Mouse (Mus musculus) embryonic facial prominence, embryonic 14.5 days (tissue): ENCODE measurements at regions not wholly inside any gene's neighbourhood (a gene's known extent, or its start where the extent isn't known, plus 50 kb on each side); places are given as distances from the start of the nearest gene placed in this dataset.

Experiments
- ATAC-seq: fragments of 200-750 bp; cut with Nextera tagmentation; 2 replicates; pipeline ENCODE4 v1.8.0; 2017; ENCODE audit warnings: low read depth, moderate number of reproducible peaks, moderate TSS enrichment
- DNase-seq: peaks from one replicate; pipeline ENCODE4 v3.0.0-alpha.2; 2015; ENCODE audit warnings: low spot score
- H3K27ac ChIP-seq: fragments of 300-500 bp; sonication (generic); replicated peaks from 2 replicates; pipeline ENCODE4 v1.5.1; 2014; ENCODE audit warnings: low read depth, mild to moderate bottlenecking, low read length, moderate library complexity
- H3K27me3 ChIP-seq: fragments of 300-500 bp; sonication (generic); replicated peaks from 2 replicates; pipeline ENCODE4 v1.6.1; 2014; ENCODE audit warnings: low read length; ENCODE audit not compliant: control insufficient read depth, insufficient read depth
- H3K36me3 ChIP-seq: fragments of 300-500 bp; sonication (generic); 2 replicates; pipeline ENCODE4 v1.6.1; 2014; ENCODE audit warnings: low read length, mixed read lengths; ENCODE audit not compliant: control insufficient read depth, insufficient read depth
- H3K4me1 ChIP-seq: fragments of 300-500 bp; sonication (generic); 2 replicates; pipeline ENCODE4 v1.6.1; 2014; ENCODE audit warnings: antibody characterized with exemption, low read length; ENCODE audit not compliant: control insufficient read depth, insufficient read depth
- H3K4me2 ChIP-seq: fragments of 300-500 bp; sonication (generic); 2 replicates; pipeline ENCODE4 v1.6.1; 2014; ENCODE audit warnings: low read depth, mild to moderate bottlenecking, low read length, moderate library complexity, mixed read lengths
- H3K4me3 ChIP-seq: fragments of 300-500 bp; sonication (generic); 2 replicates; pipeline ENCODE4 v1.5.1; 2014; ENCODE audit warnings: low read depth, mild to moderate bottlenecking, low read length
- H3K9ac ChIP-seq: fragments of 300-500 bp; sonication (generic); 2 replicates; pipeline ENCODE4 v1.6.1; 2014; ENCODE audit warnings: low read depth, mild to moderate bottlenecking, low read length, moderate library complexity, mixed read lengths
- H3K9me3 ChIP-seq: fragments of 300-500 bp; sonication (generic); 2 replicates; pipeline ENCODE4 v1.6.1; 2016; ENCODE audit warnings: low read length; ENCODE audit not compliant: control insufficient read depth
- WGBS: fragments of 180-500 bp; shearing (Covaris S2); extraction: QIAGEN DNeasy Blood & Tissue Kit; methylation state at CpG from one replicate; pipeline ENCODE4 v1.1.7; 2014; 5-methylcytosine and 5-hydroxymethylcytosine counted together

DNA sequence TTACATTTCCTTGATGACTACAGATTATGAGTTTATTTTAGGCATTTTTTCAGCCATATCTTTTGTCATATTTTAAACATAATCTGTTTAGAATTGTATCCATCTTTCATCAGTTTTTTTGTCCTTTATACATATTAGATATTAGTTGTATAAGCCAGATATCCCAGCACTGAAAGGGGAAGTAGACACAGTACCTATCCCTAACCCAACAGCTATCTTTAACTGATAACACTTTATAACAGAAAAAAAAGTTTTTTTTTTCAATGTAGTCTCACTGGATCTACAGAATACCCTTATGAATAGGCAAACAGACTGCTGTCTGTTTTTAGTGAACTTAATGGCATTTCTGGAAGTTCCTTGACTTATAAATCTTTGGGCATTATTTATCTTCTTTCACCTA lies 1152.1 kb upstream of the Fam98a start:
- ATAC-seq (no peak), DNase-seq (no peak)
- Histone ChIP-seq H3K27ac (no peak overlapping the region), H3K36me3 (no peaks in the 10 kb centered on the region), H3K27me3 (no peaks in the 10 kb centered on the region), H3K4me3 (no peak overlapping the region), H3K4me1 (no peaks in the 10 kb centered on the region), H3K9me3 (no peaks in the 10 kb centered on the region), H3K4me2 (no peak overlapping the region), H3K9ac (no peak overlapping the region)

DNA sequence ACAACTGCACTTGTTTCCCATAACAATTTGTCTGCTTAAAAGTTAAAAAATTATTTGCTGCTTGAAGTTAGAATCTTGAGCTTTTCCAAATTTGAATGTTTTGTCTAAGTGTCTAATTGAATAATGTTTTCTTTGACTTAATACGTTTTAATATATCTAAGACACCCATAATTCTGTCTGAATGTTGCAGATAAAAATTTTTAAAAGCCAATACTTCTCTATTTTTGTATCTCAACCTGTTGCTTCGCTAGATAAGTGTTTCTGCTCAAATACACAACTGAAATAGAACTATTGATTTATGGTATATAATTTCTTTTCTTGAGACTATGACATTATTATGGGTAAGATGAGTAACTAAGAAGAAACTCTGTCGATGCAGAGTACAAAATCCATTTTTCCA lies 1144.5 kb upstream of the Fam98a start:
- no peaks in the 10 kb centered on the region for H3K4me1 ChIP-seq
- H3K27me3 ChIP-seq = no peaks in the 10 kb centered on the region
- H3K36me3 ChIP-seq = no peaks in the 10 kb centered on the region
- ATAC-seq = no peak
- H3K9me3 ChIP-seq = no peaks in the 10 kb centered on the region
- no peak overlapping the region for H3K9ac ChIP-seq
- no peak overlapping the region for H3K4me3 ChIP-seq
- no peak for DNase-seq
- 69% methylated on average over 3 of the region's 3 CpGs for WGBS
- H3K4me2 ChIP-seq = no peak overlapping the region
- no peak overlapping the region for H3K27ac ChIP-seq

DNA sequence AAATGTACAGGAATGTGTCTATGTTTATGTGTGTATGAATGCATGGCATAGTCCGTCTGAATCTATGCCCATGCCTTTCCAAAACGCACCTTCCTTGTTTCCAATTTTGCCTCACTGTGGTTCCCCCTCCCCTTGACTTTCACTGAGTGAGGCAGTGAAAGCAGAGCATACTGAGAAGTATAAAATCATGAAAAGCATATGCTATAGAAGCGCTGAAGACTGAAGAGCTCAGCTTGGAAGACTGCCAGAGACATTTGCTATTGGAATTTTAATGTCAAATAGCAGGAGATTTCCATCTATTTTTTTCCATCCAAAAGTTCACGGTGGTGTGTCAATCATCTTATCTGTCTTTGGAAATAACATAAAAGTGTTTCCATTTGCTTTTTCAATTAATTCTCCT lies 1106.3 kb upstream of the Fam98a start:
- H3K36me3 ChIP-seq = no peaks in the 10 kb centered on the region
- no peak overlapping the region for H3K4me3 ChIP-seq
- ATAC-seq (no peak), DNase-seq (peak; percentile 87)
- H3K27me3 ChIP-seq = no peaks in the 10 kb centered on the region
- 39% methylated on average over 4 of the region's 4 CpGs for WGBS
- no peak overlapping the region for H3K9ac ChIP-seq
- no peak overlapping the region for H3K27ac ChIP-seq
- no peak overlapping the region for H3K4me2 ChIP-seq
- no peaks in the 10 kb centered on the region for H3K9me3 ChIP-seq
- H3K4me1 ChIP-seq = no peaks in the 10 kb centered on the region

DNA sequence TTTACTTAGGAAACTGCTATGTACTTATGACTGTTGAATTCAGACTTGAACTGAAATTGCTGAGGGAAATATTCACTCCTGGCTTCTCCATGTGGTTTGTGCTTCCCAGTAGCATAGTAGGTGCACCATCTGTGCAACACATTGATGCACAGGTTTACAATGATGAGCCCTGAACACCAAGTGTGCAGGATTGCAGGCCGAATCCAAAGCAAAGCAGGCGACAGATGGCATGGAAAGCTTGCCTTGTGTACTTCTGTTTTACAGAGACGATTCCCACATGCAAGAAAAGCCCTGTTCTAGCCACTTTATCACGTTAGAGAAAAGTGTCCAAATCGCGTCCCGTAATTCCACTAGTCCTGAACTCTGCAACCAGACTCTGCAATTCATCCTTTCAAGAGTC lies 1074.2 kb upstream of the Fam98a start:
- Histone ChIP-seq H3K27me3 (no peaks in the 10 kb centered on the region), H3K9me3 (no peaks in the 10 kb centered on the region), H3K4me1 (no peaks in the 10 kb centered on the region), H3K36me3 (no peaks in the 10 kb centered on the region), H3K4me3 (no peak overlapping the region), H3K9ac (no peak overlapping the region), H3K27ac (no peak overlapping the region), H3K4me2 (no peak overlapping the region)
- 83% methylated on average over 7 of the region's 7 CpGs for WGBS
- DNase-seq (no peak), ATAC-seq (no peak)

DNA sequence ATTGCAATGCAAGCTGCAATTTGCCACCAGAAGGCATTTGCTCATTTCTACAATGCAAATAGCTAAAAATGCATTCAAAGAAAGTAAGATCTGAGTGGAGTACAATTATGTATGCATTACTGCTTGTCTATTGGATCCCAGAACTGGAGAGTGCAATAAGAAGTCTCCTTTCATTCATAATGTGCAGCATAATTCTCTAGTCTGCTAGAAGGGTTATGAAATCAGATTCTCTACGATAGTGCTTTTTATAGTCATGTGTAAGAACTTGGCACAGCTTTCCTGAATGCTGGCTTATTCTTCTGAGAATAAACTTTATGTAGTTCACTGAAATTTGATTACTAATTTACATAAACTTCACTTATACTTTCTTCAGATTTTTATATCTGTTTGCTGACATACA lies 1053.5 kb upstream of the Fam98a start:
- no peaks in the 10 kb centered on the region for H3K36me3 ChIP-seq
- H3K9ac ChIP-seq = no peak overlapping the region
- H3K27me3 ChIP-seq = no peaks in the 10 kb centered on the region
- DNase-seq (peak; percentile 6), ATAC-seq (no peak)
- H3K4me1 ChIP-seq = no peaks in the 10 kb centered on the region
- no peak overlapping the region for H3K4me3 ChIP-seq
- WGBS = 75% methylated on average over 1 of the region's 1 CpGs
- H3K4me2 ChIP-seq = no peak overlapping the region
- H3K27ac ChIP-seq = no peak overlapping the region
- no peaks in the 10 kb centered on the region for H3K9me3 ChIP-seq

DNA sequence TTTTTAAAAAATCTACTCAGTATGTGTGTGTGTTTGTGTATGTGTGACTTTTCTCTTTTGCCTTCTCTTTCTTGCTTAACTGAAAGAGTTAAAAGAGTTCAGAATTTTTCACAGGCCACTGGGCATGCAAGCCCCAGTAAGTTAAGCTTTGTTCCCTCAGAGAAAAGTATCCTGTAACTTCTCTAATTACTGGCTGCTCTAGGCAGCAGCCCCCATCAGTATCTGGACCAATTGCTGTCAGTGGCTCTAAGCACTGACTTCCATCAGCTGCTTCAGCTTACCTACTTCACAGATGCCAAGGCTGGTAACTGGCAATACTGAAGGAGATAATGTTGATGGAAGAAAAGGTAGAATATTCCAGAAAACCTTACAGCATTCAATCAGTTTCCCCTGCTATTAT lies 1026.6 kb upstream of the Fam98a start:
- DNase-seq (peak; percentile 17), ATAC-seq (peak; percentile 74)
- no peaks in the 10 kb centered on the region for H3K4me1 ChIP-seq
- H3K4me3 ChIP-seq = no peak overlapping the region
- no peaks in the 10 kb centered on the region for H3K9me3 ChIP-seq
- no peak overlapping the region for H3K9ac ChIP-seq
- no peaks in the 10 kb centered on the region for H3K27me3 ChIP-seq
- no peaks in the 10 kb centered on the region for H3K36me3 ChIP-seq
- H3K27ac ChIP-seq = no peak overlapping the region
- no peak overlapping the region for H3K4me2 ChIP-seq

DNA sequence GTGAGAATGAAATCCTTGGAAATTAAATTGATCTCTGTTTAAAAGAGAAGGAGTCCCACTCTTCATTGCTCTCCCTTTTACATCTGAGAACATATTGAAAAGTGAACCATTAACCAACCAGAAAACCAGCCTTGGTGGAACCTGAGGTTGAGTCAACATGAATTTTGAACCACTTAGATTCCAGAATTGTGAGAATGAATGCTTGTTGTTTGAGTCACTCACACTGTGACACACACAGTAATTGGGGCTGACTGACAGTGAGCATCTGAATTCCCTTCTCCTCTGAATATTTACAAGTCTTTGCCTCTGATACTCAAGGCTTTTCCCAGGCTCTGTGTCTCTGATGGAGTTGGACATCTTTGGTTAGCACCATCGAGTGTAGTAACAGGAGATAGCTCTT lies 1008.0 kb upstream of the Fam98a start:
- Histone ChIP-seq H3K4me3 (no peak overlapping the region), H3K27ac (no peak overlapping the region), H3K9ac (no peak overlapping the region), H3K4me2 (no peak overlapping the region), H3K36me3 (no peaks in the 10 kb centered on the region), H3K27me3 (no peaks in the 10 kb centered on the region), H3K9me3 (no peaks in the 10 kb centered on the region), H3K4me1 (no peaks in the 10 kb centered on the region)
- DNase-seq = no peak
- 64% methylated on average over 1 of the region's 1 CpGs for WGBS
- no peak for ATAC-seq

DNA sequence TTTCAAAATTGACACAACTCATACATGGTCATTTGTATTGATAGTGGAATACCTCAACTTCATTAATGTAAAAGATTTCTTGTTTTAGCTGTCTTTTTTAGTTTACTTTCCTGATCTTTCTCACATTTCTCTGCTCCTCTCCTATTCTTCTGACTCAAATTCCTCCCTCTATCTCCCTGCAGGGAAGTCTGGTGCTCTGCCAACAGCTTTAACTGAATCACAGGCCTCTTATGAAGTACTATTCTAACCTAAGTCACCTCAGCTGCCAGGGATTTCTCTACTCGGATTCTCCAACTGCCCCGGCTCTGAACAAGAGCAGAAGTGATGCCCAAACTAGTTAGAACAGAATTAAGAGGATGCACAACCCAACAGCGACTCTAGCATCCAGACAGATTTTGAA lies 993.8 kb upstream of the Fam98a start:
- Histone ChIP-seq H3K36me3 (no peaks in the 10 kb centered on the region), H3K9me3 (no peaks in the 10 kb centered on the region), H3K27ac (no peak overlapping the region), H3K9ac (no peak overlapping the region), H3K4me1 (no peaks in the 10 kb centered on the region), H3K27me3 (no peaks in the 10 kb centered on the region), H3K4me2 (no peak overlapping the region), H3K4me3 (no peak overlapping the region)
- DNase-seq (peak; percentile 4), ATAC-seq (no peak)
- WGBS = 66% methylated on average over 3 of the region's 3 CpGs

DNA sequence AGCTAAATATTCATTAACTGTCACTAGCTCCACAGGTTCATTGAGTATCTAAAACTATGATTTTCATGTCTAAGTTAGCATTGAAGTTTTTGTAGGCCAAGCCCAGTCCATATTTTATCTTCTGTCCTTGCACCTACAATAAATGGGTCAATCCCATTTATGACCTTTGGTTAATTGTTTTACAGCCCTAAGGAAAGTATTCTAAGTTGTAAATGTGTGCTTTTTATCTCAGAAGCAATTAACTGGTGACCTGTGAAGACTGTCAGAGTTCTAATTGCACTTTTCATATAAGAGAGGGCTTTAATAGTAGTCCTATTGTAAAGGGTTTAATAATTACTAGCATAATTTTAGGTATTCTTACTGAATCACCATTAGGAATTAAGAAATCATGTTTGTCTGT lies 984.0 kb upstream of the Fam98a start:
- Histone ChIP-seq H3K9ac (no peak overlapping the region), H3K4me2 (no peak overlapping the region), H3K9me3 (no peaks in the 10 kb centered on the region), H3K27ac (no peak overlapping the region), H3K27me3 (no peaks in the 10 kb centered on the region), H3K4me1 (no peaks in the 10 kb centered on the region), H3K4me3 (no peak overlapping the region), H3K36me3 (no peaks in the 10 kb centered on the region)
- no peak for ATAC-seq
- DNase-seq = no peak
